Mouse (Mus musculus): ENCODE data around the gene Hoxb8. TPM values are rescaled to one million over a fixed set of nuclear protein-coding genes. Genes with fewer than 3 reads are reported as not detected.

Hoxb8 gene
- not detected in 2 replicates for polyA plus RNA-seq (2016; fragmentation: Nextera tagmentation; extraction: Ambion mirVana)

DNA sequence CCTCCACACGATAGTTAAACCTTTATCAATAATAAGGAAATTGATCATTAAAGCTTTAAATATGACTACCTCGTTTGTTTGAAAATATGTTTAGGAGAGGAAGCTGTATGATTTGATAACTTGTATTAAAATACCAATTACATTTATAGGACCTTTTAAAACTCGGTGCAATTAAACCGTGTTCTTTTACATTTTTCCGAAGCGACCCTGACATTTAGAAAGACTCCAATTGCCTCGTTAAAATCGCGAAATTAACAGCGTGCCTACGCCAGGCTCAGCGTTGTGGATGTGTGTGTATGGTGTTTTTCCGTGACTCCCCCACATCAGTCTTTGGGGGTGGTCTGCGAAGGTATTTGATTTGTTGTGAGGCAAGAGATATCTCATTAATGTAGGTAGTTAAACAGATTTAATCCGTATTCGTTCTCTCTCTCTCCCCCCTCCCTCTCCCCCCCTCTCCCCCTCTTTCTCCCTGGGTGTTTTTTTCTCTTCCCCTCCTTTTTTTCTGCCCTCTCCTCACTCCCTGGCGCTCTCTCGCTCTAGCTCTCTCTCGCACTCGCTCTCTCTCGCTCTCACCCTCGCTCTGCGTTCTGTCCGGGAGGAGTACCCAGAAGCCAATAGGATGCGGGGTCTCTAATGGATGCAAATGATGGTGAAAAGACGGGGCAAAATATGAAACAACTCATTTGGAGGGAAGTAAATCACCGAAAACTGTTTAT is at the start of gene Hoxb8:
Gene Hoxb8, plus strand, starts transcription at position 51 of the 716 bp plus-strand sequence.
- Histone ChIP-seq H3K4me3 (no peak within 1 kb of the TSS), H3K27ac (no peak within 1 kb of the TSS), H3K9me3 (no peaks in the 10 kb centered on the region), H3K4me1 (peaks cover 34% of the 10 kb centered on the region), H3K27me3 (ENCODE audit: poor library complexity, severe bottlenecking) (peaks cover 100% of the 10 kb centered on the region), H3K36me3 (replicated peaks) (no peaks in the 10 kb centered on the region)
- no peak for DNase-seq (ENCODE audit: extremely low spot score, low spot score)
- 1% methylated on average over 27 of the region's 27 CpGs for WGBS

DNA sequence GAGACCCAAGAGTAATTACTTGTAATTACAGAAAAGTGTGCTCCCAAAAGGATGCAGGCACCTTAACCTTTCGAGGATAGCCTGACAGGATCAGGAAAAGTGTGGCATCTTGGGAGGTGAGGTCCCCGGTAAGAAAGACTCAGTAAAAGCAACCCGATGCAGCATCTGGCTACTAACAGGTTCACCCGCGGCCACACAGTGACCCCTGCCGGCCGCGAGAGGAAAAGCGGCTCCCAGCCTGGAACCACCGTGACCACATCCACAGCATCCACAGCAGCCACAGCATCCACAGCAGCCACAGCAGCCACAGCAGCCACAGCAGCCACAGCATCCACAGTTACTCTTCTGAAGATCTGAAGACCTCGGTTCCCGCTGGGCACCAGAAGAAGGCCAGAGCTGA is 46.8 kb upstream of the Hoxb8 start:
- H3K4me1 ChIP-seq = no peaks in the 10 kb centered on the region
- no peak overlapping the region for H3K27ac ChIP-seq
- DNase-seq (ENCODE audit: extremely low spot score, low spot score) = peak; percentile 68
- 3% methylated on average over 12 of the region's 12 CpGs for WGBS
- no peaks in the 10 kb centered on the region for H3K36me3 ChIP-seq (replicated peaks)
- peaks cover 61% of the 10 kb centered on the region for H3K27me3 ChIP-seq (ENCODE audit: poor library complexity, severe bottlenecking)
- no peaks in the 10 kb centered on the region for H3K9me3 ChIP-seq
- H3K4me3 ChIP-seq = no peak overlapping the region

DNA sequence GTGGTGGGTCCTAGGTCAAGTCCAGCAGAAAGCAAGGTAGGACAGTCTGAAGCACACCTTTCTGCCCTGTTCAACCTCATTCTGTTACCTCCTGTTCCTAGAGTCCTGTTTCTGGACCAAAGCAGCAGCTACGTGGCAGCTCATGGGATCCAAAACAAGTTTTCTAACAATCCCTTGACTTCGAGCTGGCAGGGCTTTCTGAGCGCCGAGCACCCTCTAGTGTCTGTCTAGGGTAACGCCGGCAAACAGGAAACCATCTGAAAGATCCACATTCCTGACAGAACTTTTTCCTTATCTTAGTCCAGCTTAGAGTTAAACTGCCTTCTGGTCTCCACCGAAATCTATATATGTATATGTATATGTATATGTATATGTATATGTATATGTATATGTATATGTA is 41.5 kb upstream of the Hoxb8 start:
- H3K4me1 ChIP-seq = no peaks in the 10 kb centered on the region
- no peak overlapping the region for H3K27ac ChIP-seq
- DNase-seq (ENCODE audit: extremely low spot score, low spot score) = peak; percentile 48
- 3% methylated on average over 7 of the region's 7 CpGs for WGBS
- H3K36me3 ChIP-seq (replicated peaks) = no peaks in the 10 kb centered on the region
- H3K4me3 ChIP-seq = no peak overlapping the region
- H3K27me3 ChIP-seq (ENCODE audit: poor library complexity, severe bottlenecking) = peaks cover 65% of the 10 kb centered on the region
- no peaks in the 10 kb centered on the region for H3K9me3 ChIP-seq

DNA sequence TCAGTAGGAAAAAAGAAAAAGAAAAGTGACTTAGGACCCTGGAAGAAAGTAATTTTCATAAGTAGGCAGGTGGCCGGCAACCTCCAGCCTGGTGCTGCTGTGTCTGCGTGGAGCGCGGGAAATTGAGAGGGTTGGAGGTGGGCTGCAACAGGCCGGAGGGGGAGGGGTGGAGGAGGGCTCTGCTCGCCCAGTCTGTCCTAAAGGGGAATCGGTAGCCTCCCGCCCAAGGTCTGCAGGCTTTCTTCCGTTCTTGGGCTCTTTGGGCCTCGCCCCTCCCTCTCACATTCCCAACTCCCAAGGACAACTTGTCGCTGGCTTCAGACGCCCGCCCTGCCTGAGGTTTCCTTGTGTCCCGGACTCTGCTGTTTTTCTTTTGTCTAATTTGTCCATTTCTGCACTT is 30.8 kb upstream of the Hoxb8 start:
- Histone ChIP-seq H3K4me3 (no peak overlapping the region), H3K27ac (no peak overlapping the region), H3K36me3 (replicated peaks) (no peaks in the 10 kb centered on the region), H3K9me3 (no peaks in the 10 kb centered on the region), H3K4me1 (peaks cover 7% of the 10 kb centered on the region; the same call in 1 of the 2 replicates), H3K27me3 (ENCODE audit: poor library complexity, severe bottlenecking) (peaks cover 99% of the 10 kb centered on the region)
- 2% methylated on average over 14 of the region's 14 CpGs for WGBS
- no peak for DNase-seq (ENCODE audit: extremely low spot score, low spot score)

DNA sequence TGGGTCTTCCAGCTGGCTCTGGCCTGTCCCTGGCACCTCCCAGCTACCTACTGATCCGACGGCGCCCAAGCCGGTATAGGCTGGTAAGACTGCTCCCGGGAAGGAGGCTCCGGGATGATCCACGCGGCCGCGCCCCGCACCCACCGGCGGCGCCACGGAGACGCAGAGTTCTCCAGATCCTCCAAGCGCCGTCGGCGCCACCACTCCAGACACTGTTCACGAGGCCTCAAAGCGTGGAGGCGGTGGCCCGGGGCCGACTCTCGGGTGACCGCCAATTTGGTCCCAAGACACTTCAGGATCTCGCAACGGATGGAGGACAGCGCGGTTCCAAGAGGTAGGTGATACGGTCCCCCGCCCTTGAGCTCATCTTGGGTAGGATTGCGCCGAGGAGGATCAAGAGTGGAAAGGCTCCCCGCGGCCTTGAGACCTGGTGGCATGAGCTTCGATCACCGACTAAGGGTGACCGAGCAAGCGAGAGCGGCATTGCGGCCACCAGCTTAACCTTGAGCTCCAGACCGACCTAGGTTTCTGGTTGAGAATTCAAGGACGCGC is 30.1 kb upstream of the Hoxb8 start:
- peaks cover 7% of the 10 kb centered on the region; the same call in 1 of the 2 replicates for H3K4me1 ChIP-seq
- 0 out of 2 replicates have a peak overlapping the region, but pooled peaks have one; percentile 25 for H3K27ac ChIP-seq
- no peak for DNase-seq (ENCODE audit: extremely low spot score, low spot score)
- H3K9me3 ChIP-seq = no peaks in the 10 kb centered on the region
- no peaks in the 10 kb centered on the region for H3K36me3 ChIP-seq (replicated peaks)
- WGBS = 2% methylated on average over 46 of the region's 46 CpGs
- H3K27me3 ChIP-seq (ENCODE audit: poor library complexity, severe bottlenecking) = peaks cover 99% of the 10 kb centered on the region
- no peak overlapping the region for H3K4me3 ChIP-seq

DNA sequence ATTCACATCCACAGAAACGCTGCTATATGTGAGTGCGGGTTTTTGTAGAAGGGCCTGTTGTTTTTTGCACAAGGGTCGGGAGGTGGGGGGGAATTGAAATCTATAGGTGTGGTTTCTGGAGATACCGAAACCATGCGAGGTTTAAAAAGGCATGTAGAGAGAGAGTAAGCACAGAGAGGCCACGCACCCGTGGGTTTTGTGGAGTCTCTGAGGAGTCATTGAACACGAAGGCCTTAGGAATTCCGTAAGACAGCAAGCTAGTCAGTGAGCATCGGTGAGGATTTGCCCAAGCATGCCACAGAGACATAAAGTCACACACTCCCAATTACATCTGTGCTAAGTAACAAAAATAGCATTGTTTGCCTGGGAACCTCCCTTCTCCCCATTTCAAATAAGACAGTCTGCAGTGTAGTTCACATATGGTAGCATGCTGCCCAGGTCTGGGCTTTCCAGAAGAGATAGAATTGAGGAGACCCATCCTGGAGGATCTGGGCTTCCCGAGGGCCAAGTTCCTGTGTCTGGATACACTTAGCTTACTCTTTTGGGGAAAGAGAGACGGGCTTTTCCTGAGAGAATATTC is 29.1 kb upstream of the Hoxb8 start:
- no peaks in the 10 kb centered on the region for H3K9me3 ChIP-seq
- no peak for DNase-seq (ENCODE audit: extremely low spot score, low spot score)
- H3K4me1 ChIP-seq = peaks cover 7% of the 10 kb centered on the region; the same call in 1 of the 2 replicates
- H3K4me3 ChIP-seq = no peak overlapping the region
- WGBS = 2% methylated on average over 12 of the region's 12 CpGs
- no peaks in the 10 kb centered on the region for H3K36me3 ChIP-seq (replicated peaks)
- H3K27me3 ChIP-seq (ENCODE audit: poor library complexity, severe bottlenecking) = peaks cover 100% of the 10 kb centered on the region
- no peak overlapping the region for H3K27ac ChIP-seq

DNA sequence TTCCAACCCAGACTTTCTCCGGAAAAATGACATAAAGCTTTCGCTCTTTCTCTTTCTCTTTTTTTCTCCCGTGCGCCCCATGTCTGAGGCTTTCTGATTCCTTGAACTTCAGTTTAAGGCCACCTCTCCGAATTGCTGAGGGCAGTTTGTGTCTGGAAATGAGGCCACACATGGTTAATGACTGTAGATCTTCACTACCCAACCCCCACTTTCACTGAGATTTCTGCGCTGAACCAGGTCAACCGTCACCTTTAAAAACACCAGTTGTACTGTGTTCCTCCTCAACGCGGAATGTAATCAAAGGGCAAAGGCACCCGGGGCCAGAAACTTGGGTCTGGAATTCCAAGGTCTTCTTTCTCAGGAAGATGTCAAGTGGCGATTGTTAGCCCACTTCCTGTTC is 27.5 kb upstream of the Hoxb8 start:
- Histone ChIP-seq H3K4me1 (peaks cover 7% of the 10 kb centered on the region; the same call in 1 of the 2 replicates), H3K36me3 (replicated peaks) (no peaks in the 10 kb centered on the region), H3K9me3 (no peaks in the 10 kb centered on the region), H3K27me3 (ENCODE audit: poor library complexity, severe bottlenecking) (peaks cover 100% of the 10 kb centered on the region), H3K27ac (no peak overlapping the region), H3K4me3 (no peak overlapping the region)
- DNase-seq (ENCODE audit: extremely low spot score, low spot score) = no peak
- WGBS = 2% methylated on average over 11 of the region's 11 CpGs

DNA sequence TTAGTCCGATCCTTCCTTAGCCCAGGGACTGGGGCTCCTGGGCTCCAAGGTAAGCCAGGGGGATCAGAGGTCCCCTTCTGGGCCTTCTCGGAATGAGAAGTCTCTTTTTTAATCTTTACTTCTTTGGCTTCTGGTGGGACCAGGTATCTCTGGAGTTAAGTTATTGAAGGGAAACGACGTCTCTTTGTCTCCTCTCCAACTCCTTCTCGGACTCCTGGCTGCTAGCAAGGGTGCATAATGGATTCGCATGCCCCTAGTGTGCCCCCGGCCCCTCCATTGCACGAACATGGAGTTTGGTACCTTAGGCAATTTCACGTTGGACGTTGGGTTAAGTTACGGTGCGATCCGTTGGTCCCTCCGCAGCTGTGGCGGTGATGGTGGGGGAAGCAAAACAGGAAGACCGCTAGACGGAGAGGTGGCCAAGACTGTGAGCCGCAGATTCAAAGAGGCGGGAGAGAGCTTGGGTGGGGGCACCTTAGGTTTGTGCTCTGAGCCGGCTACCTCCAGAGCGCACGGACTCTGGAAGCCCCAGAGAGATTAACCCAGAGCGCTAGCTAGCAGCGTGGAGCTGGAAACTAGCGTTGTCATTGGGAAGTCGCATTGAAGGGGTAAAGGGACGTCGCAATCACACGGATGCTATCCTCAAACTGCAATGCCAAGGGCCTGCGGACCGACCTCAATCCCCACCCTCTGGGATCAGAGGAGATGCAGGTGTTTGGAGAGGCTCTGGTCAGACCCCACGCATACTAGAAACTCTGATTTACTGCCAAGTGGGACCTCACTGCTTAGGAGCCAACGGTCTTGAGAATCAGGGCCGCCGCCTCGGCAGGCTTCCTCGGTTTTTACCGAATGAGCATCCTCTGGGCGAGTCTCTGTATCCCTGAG is 26.4 kb upstream of the Hoxb8 start:
- H3K27ac ChIP-seq = no peak overlapping the region

DNA sequence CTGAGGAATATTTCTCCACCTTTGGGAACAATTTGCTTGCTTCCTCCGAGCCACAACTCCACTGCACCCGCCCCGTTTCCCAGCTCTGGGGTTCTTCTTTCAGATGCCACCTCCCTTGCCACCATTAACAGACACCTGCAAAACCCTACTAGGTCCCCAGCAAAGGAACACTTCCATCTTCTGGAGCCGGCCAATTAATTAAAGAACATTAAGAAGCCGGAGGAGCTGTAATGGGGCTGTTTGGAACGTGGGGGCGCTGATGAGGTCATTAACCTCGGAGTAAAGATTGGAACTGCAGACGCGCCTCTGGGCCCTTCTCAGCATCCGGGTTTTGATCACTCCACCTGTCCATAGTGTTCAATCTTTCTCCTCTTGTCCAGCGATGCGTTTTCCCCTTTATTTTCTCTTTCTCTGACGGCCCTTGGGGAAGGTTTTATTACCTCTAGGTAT is 25.7 kb upstream of the Hoxb8 start:
- peaks cover 5% of the 10 kb centered on the region; the same call in 1 of the 2 replicates for H3K4me1 ChIP-seq
- no peak for DNase-seq (ENCODE audit: extremely low spot score, low spot score)
- H3K9me3 ChIP-seq = no peaks in the 10 kb centered on the region
- H3K27ac ChIP-seq = no peak overlapping the region
- 1% methylated on average over 14 of the region's 14 CpGs for WGBS
- H3K27me3 ChIP-seq (ENCODE audit: poor library complexity, severe bottlenecking) = peaks cover 100% of the 10 kb centered on the region
- no peak overlapping the region for H3K4me3 ChIP-seq
- no peaks in the 10 kb centered on the region for H3K36me3 ChIP-seq (replicated peaks)

More for the DNA sequence above, 26.4 kb upstream of the Hoxb8 start:
- no peaks in the 10 kb centered on the region for H3K36me3 ChIP-seq (replicated peaks)
- no peak overlapping the region for H3K4me3 ChIP-seq
- H3K27me3 ChIP-seq (ENCODE audit: poor library complexity, severe bottlenecking) = peaks cover 100% of the 10 kb centered on the region
- H3K4me1 ChIP-seq = peaks cover 7% of the 10 kb centered on the region; the same call in 1 of the 2 replicates
- WGBS = 2% methylated on average over 39 of the region's 39 CpGs
- DNase-seq (ENCODE audit: extremely low spot score, low spot score) = no peak
- H3K9me3 ChIP-seq = no peaks in the 10 kb centered on the region

DNA sequence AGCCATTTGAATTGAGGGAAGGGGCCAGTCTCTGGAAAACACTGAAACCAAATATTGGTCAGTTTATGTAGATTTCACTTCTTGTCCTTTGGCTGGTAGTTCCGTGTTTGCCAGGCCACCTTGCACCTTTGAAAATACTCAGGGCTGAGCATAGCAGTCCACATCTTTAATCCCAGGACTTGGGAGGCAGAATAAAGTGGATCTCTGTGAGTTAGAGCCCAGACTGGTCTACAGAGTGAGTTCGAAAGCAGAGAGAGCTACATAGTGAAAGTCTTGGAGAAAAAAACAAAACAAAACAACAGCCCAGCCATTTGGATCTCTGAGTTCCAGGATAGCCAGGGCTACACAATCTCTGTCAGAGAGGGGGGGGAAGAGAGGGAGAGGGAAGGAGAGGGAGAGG is 24.6 kb upstream of the Hoxb8 start:
- WGBS = 19% methylated on average over 2 of the region's 2 CpGs
- H3K4me1 ChIP-seq = no peaks in the 10 kb centered on the region
- no peaks in the 10 kb centered on the region for H3K9me3 ChIP-seq
- no peaks in the 10 kb centered on the region for H3K36me3 ChIP-seq (replicated peaks)
- DNase-seq (ENCODE audit: extremely low spot score, low spot score) = no peak
- peaks cover 100% of the 10 kb centered on the region for H3K27me3 ChIP-seq (ENCODE audit: poor library complexity, severe bottlenecking)
- H3K27ac ChIP-seq = no peak overlapping the region
- no peak overlapping the region for H3K4me3 ChIP-seq

DNA sequence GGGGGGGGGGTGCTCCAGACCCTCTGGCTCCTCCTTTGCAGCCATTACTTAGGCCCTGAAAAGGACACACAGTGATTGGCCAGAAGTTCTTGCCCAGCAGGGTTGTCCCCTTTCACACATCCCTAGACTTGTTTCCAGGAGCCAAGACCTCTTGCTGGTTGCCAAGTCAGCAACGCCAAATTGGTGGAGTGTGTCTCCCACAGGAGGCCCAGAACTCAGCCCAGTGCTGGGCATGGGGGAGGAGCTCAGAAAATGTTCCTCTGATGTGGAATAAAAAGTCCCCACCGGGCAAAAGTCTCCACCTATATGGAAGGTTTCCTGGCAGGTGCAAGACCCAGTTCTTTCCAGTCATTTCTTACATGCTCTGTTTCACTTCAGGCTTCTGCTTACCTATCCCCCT is 22.7 kb upstream of the Hoxb8 start:
- Histone ChIP-seq H3K4me3 (no peak overlapping the region), H3K27ac (no peak overlapping the region), H3K9me3 (no peaks in the 10 kb centered on the region), H3K36me3 (replicated peaks) (no peaks in the 10 kb centered on the region), H3K27me3 (ENCODE audit: poor library complexity, severe bottlenecking) (peaks cover 100% of the 10 kb centered on the region), H3K4me1 (no peaks in the 10 kb centered on the region)
- 2% methylated on average over 2 of the region's 2 CpGs for WGBS
- no peak for DNase-seq (ENCODE audit: extremely low spot score, low spot score)

DNA sequence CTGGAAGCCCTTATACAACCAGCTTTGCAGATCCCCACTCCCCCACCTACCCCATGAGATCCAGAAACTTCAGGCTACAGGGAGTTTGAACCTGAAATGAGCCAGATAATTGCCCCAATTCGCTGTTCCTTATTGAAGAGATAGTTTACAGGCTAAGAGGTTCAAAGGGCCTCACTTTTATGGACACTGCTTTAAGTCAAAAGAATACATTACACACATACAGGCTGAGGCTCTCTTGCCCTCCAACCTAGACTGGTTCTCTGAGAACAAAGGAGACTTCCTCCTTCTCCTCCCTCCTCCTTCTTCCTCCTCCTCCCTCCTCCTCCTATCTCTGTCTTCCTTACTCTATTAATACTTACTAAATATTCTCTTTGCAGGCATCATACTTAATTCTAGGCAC is 22.2 kb upstream of the Hoxb8 start:
- Histone ChIP-seq H3K4me3 (no peak overlapping the region), H3K27me3 (ENCODE audit: poor library complexity, severe bottlenecking) (peaks cover 100% of the 10 kb centered on the region), H3K4me1 (no peaks in the 10 kb centered on the region), H3K36me3 (replicated peaks) (no peaks in the 10 kb centered on the region), H3K9me3 (no peaks in the 10 kb centered on the region), H3K27ac (no peak overlapping the region)
- DNase-seq (ENCODE audit: extremely low spot score, low spot score) = no peak
- WGBS = 0% methylated on average over 1 of the region's 1 CpGs
